Mouse (Mus musculus): ENCODE results near the gene Zhx3. TPM values are rescaled to one million over a fixed set of nuclear protein-coding genes. Genes with fewer than 3 reads are reported as not detected.
A peak's percentile ranks its signal among the peaks of the same experiment; 100 is the strongest.

Zhx3 gene
- polyA plus RNA-seq, 1 experiment from 2014 or later, result 11.4 TPM

- Histone ChIP-seq H3K9ac (ENCODE audit: low read length) (no peak overlapping the region), H3K4me1 (replicated peaks; ENCODE audit: control insufficient read depth, insufficient read depth, low read length) (no peaks in the 10 kb centered on the region), H3K27ac (ENCODE audit: low read length) (no peak overlapping the region), H3K36me3 (ENCODE audit: control insufficient read depth, insufficient read depth, low read length) (no peaks in the 10 kb centered on the region), H3K4me2 (ENCODE audit: low read depth, low read length) (no peak overlapping the region), H3K27me3 (ENCODE audit: control insufficient read depth, insufficient read depth, low read depth, low read length) (no peaks in the 10 kb centered on the region), H3K4me3 (ENCODE audit: low read length) (no peak overlapping the region), H3K9me3 (ENCODE audit: control insufficient read depth, low read length) (no peaks in the 10 kb centered on the region)
- WGBS, result 76% methylated on average over 3 of the region's 3 CpGs
- ATAC-seq (ENCODE audit: low read depth), result no peak
Measured at GRCm38 (mm10) chr2:160849617-160850240, 23.1 kb downstream of the Zhx3 start.

- WGBS, result 83% methylated on average over 2 of the region's 2 CpGs
- H3K9me3 ChIP-seq (ENCODE audit: control insufficient read depth, low read length), result no peaks in the 10 kb centered on the region
- H3K27ac ChIP-seq (ENCODE audit: low read length), result no peak overlapping the region
- H3K4me3 ChIP-seq (ENCODE audit: low read length), result no peak overlapping the region
- H3K4me1 ChIP-seq (replicated peaks; ENCODE audit: control insufficient read depth, insufficient read depth, low read length), result no peaks in the 10 kb centered on the region
- no peak for ATAC-seq (ENCODE audit: low read depth)
- no peaks in the 10 kb centered on the region for H3K36me3 ChIP-seq (ENCODE audit: control insufficient read depth, insufficient read depth, low read length)
- H3K4me2 ChIP-seq (ENCODE audit: low read depth, low read length), result no peak overlapping the region
- no peaks in the 10 kb centered on the region for H3K27me3 ChIP-seq (ENCODE audit: control insufficient read depth, insufficient read depth, low read depth, low read length)
- H3K9ac ChIP-seq (ENCODE audit: low read length), result no peak overlapping the region
Measured at GRCm38 (mm10) chr2:160848186-160848585, 24.6 kb downstream of the Zhx3 start.

- Histone ChIP-seq H3K9ac (ENCODE audit: low read length) (no peak overlapping the region), H3K27me3 (ENCODE audit: control insufficient read depth, insufficient read depth, low read depth, low read length) (no peaks in the 10 kb centered on the region), H3K36me3 (ENCODE audit: control insufficient read depth, insufficient read depth, low read length) (no peaks in the 10 kb centered on the region), H3K27ac (ENCODE audit: low read length) (no peak overlapping the region), H3K4me2 (ENCODE audit: low read depth, low read length) (no peak overlapping the region), H3K4me1 (replicated peaks; ENCODE audit: control insufficient read depth, insufficient read depth, low read length) (no peaks in the 10 kb centered on the region), H3K9me3 (ENCODE audit: control insufficient read depth, low read length) (no peaks in the 10 kb centered on the region), H3K4me3 (ENCODE audit: low read length) (no peak overlapping the region)
- 71% methylated on average over 1 of the region's 1 CpGs for WGBS
- no peak for ATAC-seq (ENCODE audit: low read depth)
Measured at GRCm38 (mm10) chr2:160847664-160848063, 25.1 kb downstream of the Zhx3 start.

GRCm38 (mm10) chr2:160840838-160841237 lies 32.0 kb downstream of the Zhx3 start:
- H3K4me1 ChIP-seq (replicated peaks; ENCODE audit: control insufficient read depth, insufficient read depth, low read length), result no peaks in the 10 kb centered on the region
- no peak overlapping the region for H3K9ac ChIP-seq (ENCODE audit: low read length)
- H3K27me3 ChIP-seq (ENCODE audit: control insufficient read depth, insufficient read depth, low read depth, low read length), result no peaks in the 10 kb centered on the region
- H3K27ac ChIP-seq (ENCODE audit: low read length), result no peak overlapping the region
- no peak for ATAC-seq (ENCODE audit: low read depth)
- H3K9me3 ChIP-seq (ENCODE audit: control insufficient read depth, low read length), result no peaks in the 10 kb centered on the region
- no peak overlapping the region for H3K4me2 ChIP-seq (ENCODE audit: low read depth, low read length)
- H3K36me3 ChIP-seq (ENCODE audit: control insufficient read depth, insufficient read depth, low read length), result no peaks in the 10 kb centered on the region
- H3K4me3 ChIP-seq (ENCODE audit: low read length), result no peak overlapping the region

- Histone ChIP-seq H3K27ac (ENCODE audit: low read length) (no peak overlapping the region), H3K9ac (ENCODE audit: low read length) (no peak overlapping the region), H3K4me1 (replicated peaks; ENCODE audit: control insufficient read depth, insufficient read depth, low read length) (peaks cover 4% of the 10 kb centered on the region; the same call in 1 of the 2 replicates), H3K27me3 (ENCODE audit: control insufficient read depth, insufficient read depth, low read depth, low read length) (no peaks in the 10 kb centered on the region), H3K4me2 (ENCODE audit: low read depth, low read length) (no peak overlapping the region), H3K9me3 (ENCODE audit: control insufficient read depth, low read length) (no peaks in the 10 kb centered on the region), H3K4me3 (ENCODE audit: low read length) (no peak overlapping the region), H3K36me3 (ENCODE audit: control insufficient read depth, insufficient read depth, low read length) (no peaks in the 10 kb centered on the region)
- WGBS, result 79% methylated on average over 1 of the region's 1 CpGs
- ATAC-seq (ENCODE audit: low read depth), result no peak
Measured at GRCm38 (mm10) chr2:160810802-160811201, 62.0 kb downstream of the Zhx3 start.

- no peak overlapping the region for H3K27ac ChIP-seq (ENCODE audit: low read length)
- H3K4me3 ChIP-seq (ENCODE audit: low read length), result no peak overlapping the region
- H3K9ac ChIP-seq (ENCODE audit: low read length), result no peak overlapping the region
- H3K9me3 ChIP-seq (ENCODE audit: control insufficient read depth, low read length), result no peaks in the 10 kb centered on the region
- no peaks in the 10 kb centered on the region for H3K27me3 ChIP-seq (ENCODE audit: control insufficient read depth, insufficient read depth, low read depth, low read length)
- no peaks in the 10 kb centered on the region for H3K36me3 ChIP-seq (ENCODE audit: control insufficient read depth, insufficient read depth, low read length)
- no peak for ATAC-seq (ENCODE audit: low read depth)
- H3K4me2 ChIP-seq (ENCODE audit: low read depth, low read length), result no peak overlapping the region
- peaks cover 5% of the 10 kb centered on the region; the same call in 1 of the 2 replicates for H3K4me1 ChIP-seq (replicated peaks; ENCODE audit: control insufficient read depth, insufficient read depth, low read length)
Measured at GRCm38 (mm10) chr2:160810376-160810775, 62.4 kb downstream of the Zhx3 start.

- no peak overlapping the region for H3K4me3 ChIP-seq (ENCODE audit: low read length)
- peaks cover 12% of the 10 kb centered on the region for H3K4me1 ChIP-seq (replicated peaks; ENCODE audit: control insufficient read depth, insufficient read depth, low read length)
- ATAC-seq (ENCODE audit: low read depth), result no peak
- no peak overlapping the region for H3K9ac ChIP-seq (ENCODE audit: low read length)
- H3K27me3 ChIP-seq (ENCODE audit: control insufficient read depth, insufficient read depth, low read depth, low read length), result no peaks in the 10 kb centered on the region
- no peaks in the 10 kb centered on the region for H3K36me3 ChIP-seq (ENCODE audit: control insufficient read depth, insufficient read depth, low read length)
- WGBS, result 40% methylated on average over 3 of the region's 3 CpGs
- no peak overlapping the region for H3K4me2 ChIP-seq (ENCODE audit: low read depth, low read length)
- H3K27ac ChIP-seq (ENCODE audit: low read length), result no peak overlapping the region; the same call in 1 of the 2 replicates
- H3K9me3 ChIP-seq (ENCODE audit: control insufficient read depth, low read length), result no peaks in the 10 kb centered on the region
Measured at GRCm38 (mm10) chr2:160806091-160806521, 66.7 kb downstream of the Zhx3 start.

GRCm38 (mm10) chr2:160804794-160805527 lies 67.8 kb downstream of the Zhx3 start:
- no peak overlapping the region for H3K4me3 ChIP-seq (ENCODE audit: low read length)
- peaks cover 9% of the 10 kb centered on the region for H3K4me1 ChIP-seq (replicated peaks; ENCODE audit: control insufficient read depth, insufficient read depth, low read length)
- whole genome bisulfite sequencing, result 23% methylated on average over 4 of the region's 4 CpGs
- peak; percentile 78 for ATAC-seq (ENCODE audit: low read depth)
- H3K9me3 ChIP-seq (ENCODE audit: control insufficient read depth, low read length), result no peaks in the 10 kb centered on the region
- H3K9ac ChIP-seq (ENCODE audit: low read length), result no peak overlapping the region
- H3K27me3 ChIP-seq (ENCODE audit: control insufficient read depth, insufficient read depth, low read depth, low read length), result no peaks in the 10 kb centered on the region
- H3K4me2 ChIP-seq (ENCODE audit: low read depth, low read length), result no peak overlapping the region
- peak overlapping the region; percentile 70 for H3K27ac ChIP-seq (ENCODE audit: low read length)
- no peaks in the 10 kb centered on the region for H3K36me3 ChIP-seq (ENCODE audit: control insufficient read depth, insufficient read depth, low read length)

- no peak overlapping the region for H3K27ac ChIP-seq (ENCODE audit: low read length)
- H3K9ac ChIP-seq (ENCODE audit: low read length), result no peak overlapping the region
- H3K4me3 ChIP-seq (ENCODE audit: low read length), result no peak overlapping the region
- H3K4me2 ChIP-seq (ENCODE audit: low read depth, low read length), result no peak overlapping the region
- H3K36me3 ChIP-seq (ENCODE audit: control insufficient read depth, insufficient read depth, low read length), result no peaks in the 10 kb centered on the region
- ATAC-seq (ENCODE audit: low read depth), result no peak
- peaks cover 9% of the 10 kb centered on the region for H3K4me1 ChIP-seq (replicated peaks; ENCODE audit: control insufficient read depth, insufficient read depth, low read length)
- 73% methylated on average over 3 of the region's 3 CpGs for WGBS
- no peaks in the 10 kb centered on the region for H3K27me3 ChIP-seq (ENCODE audit: control insufficient read depth, insufficient read depth, low read depth, low read length)
- no peaks in the 10 kb centered on the region for H3K9me3 ChIP-seq (ENCODE audit: control insufficient read depth, low read length)
Measured at GRCm38 (mm10) chr2:160802326-160802725, 70.5 kb downstream of the Zhx3 start.
